Mouse (Mus musculus) heart, adult 9 months (tissue): ENCODE data around the gene Msx2.

Experiments
- DNase-seq, 2 experiments: peaks; one replicate each; pipeline ENCODE4 v3.0.0; 2022; ENCODE audit warnings: low spot score in 2 of 2

The Msx2 gene

DNA sequence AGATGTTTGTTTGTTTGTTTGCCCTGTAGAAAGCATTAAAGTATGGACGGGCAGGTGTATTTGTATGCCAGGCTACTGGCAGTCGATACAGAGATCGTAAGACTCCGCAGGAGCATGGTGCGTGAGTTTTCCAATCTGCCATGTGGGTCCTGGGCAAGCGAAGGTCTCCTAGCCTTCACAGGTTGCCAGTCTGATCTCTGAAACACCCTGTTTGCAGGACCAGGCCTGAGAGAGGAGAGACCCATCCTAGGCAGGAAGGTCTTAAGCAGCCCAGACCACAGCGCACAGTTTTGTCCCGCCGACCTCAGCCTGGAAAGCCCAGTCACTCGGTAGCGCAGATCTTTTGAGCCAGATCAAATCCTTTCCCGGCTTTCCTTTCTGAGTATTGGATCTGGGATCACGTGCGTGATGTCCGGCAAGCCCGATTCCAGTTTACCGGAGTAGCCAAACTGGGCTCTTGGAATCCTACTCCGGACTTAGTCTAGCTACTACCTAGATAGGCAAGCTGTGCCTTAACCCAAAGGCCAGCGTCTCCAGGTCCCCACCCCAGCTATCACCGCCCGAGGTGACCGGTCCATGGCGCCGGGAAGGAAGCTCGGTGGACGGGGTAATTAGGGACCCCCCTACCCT, 7.6 kb downstream of the Msx2 start:
- no peak for DNase-seq

DNA sequence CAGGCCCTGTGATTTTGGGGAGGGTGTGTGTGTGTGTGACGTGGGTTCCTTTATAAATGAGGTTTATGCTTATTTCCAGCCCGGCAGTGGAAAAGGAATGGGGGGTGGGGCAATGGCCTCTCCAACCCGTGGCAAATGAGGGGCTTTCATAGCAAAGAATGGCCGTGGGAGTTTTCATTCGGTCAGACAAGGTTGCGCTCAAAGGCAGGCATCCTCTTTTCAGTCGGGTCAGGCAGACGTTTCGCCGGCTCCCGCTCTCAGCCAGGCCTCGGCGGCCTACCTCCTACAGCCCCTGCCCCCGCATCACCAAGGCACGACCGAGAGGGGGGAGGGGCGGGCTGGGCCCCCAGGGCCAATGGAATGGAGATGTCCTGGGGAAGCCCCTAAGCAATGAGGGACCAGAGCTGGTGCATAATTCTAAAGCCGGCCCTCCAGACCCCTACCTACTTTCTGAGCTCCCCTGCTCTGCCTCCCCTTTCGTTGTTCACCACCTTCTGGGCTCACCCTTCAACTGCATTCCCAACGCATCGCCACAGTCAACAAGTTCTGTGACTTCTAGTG, 8.4 kb downstream of the Msx2 start:
- DNase-seq: no peak

DNA sequence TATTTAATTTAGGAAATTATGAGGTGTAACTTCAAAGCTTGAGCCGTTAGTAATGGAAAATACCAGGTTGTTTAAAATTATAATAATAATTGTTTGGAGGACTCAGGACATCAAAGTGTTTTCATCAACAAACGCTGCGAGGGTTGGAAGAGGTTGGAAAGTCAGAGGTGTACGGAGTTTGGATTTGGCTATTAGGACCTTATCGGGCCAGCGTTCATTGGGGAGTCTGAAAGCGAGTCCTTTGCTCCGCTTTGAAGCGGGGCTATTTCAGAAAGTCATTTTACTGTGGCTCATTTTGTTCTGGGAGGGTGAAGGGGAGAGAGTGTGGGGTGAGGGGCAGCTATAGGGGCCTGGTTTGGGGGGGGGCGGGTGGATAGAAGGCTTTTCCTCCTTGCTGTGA, 8.9 kb downstream of the Msx2 start:
- no peak for DNase-seq

DNA sequence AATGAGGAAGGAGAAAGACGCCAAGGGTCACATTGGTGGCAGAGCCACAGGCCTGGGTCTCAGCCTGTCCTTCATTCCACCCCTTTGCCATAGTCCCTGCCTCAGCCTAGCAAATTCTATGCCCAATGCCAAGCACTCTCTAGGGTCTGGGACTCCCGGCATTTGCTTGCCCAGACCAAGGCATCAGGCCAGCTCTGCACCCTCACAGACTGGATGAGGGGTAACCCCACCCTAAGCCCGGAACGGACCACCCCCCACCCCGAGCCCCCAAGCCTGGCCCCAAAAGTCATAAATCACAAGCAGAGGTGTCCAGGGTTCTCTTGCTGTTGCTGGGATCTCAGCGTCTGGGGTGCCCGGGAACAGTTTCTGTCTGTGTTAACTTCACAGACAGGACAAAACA, 9.8 kb downstream of the Msx2 start:
- DNase-seq: no peak

DNA sequence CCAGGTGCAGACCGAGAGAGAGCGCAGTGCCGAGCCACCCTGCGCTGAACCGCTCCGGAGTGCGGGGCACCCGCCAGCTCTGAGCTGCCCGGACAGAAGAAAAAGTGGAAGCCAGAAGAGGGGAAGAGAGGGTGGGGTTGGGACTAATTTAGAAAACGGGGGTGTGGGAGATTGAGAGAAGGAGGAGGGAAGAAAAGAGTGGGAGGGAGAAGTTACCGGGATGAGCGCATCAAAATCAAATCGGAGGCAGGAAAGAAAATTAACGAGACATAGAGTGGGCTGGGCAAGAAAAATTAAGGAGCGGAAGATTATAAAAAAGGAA, 10.3 kb downstream of the Msx2 start:
- DNase-seq: no peak

DNA sequence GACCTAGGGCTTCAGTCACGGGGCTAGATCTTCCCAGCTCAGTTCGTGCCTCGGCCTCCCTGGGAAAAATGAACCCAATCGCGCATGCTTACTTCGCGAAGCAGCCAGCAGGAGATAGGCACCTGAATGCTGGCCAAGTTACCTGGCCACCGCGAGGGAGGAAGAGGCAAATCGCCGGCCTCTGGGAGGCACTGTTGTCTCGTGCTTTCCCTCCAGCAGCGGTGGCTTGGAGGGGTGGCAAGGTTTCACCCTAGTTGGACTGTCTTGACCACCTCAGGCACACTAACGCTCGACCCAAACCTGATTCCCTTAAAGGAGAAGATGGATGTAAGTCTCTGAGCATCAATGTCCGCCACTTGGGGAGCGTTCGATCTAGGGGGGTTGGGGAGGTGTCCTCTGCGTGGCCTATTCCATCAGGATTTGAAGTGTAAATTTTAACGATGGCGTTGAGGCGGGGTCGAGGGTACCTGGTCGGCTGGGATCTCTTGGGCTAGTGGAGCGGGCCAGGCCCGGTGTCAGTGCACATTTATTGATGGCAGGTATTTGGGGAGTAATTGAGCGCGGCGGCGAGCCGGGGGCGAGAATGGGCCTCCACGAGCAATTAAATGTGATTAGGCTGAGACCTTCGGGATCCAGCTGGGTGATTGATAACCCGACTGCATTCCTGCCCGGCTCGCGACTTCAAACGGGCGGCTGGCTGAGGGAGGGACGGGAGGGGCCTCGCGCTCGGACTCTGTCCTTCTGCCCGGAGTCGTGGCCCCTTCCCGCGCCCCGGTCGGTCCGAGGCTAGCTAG, 10.8 kb downstream of the Msx2 start:
- DNase-seq: no peak

DNA sequence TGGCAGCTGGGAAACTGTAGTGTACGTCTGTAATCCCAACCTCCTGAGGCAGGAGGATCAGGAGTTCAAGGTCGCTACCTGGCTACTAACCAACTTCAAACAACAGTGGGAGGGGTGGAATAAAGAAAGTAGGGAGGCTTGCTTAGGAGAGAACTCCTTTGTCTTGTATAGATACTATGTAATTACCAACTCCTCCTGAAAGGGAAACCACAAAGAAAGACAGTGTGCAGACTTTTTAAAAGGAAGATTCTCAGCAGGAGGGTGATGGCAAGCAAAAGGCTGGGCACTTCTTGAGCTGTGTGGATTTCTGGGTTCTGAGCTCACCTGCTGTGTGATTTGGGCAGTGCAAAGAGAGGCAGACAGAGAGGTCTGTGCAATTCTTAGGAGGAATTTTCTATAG, 11.5 kb downstream of the Msx2 start:
- no peak for DNase-seq

DNA sequence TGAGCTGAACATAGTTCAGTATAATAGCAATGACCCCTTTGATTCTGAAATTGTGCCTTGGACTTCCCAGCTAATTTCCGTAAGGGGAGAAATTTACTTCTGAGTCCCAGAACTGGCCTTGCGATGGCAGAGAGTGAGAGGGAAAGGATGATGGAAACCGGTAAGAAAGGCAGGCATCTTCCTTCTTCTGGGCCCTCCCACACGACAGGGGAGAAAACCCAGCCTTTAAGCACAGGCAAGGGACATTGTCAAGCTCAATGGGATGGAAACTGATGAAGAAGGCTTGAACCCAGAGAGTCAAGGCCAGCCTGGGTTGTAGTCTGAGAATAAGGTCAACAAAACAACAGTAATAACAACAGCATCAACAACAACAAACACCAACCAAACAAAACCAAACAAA, 14.1 kb downstream of the Msx2 start:
- no peak for DNase-seq

DNA sequence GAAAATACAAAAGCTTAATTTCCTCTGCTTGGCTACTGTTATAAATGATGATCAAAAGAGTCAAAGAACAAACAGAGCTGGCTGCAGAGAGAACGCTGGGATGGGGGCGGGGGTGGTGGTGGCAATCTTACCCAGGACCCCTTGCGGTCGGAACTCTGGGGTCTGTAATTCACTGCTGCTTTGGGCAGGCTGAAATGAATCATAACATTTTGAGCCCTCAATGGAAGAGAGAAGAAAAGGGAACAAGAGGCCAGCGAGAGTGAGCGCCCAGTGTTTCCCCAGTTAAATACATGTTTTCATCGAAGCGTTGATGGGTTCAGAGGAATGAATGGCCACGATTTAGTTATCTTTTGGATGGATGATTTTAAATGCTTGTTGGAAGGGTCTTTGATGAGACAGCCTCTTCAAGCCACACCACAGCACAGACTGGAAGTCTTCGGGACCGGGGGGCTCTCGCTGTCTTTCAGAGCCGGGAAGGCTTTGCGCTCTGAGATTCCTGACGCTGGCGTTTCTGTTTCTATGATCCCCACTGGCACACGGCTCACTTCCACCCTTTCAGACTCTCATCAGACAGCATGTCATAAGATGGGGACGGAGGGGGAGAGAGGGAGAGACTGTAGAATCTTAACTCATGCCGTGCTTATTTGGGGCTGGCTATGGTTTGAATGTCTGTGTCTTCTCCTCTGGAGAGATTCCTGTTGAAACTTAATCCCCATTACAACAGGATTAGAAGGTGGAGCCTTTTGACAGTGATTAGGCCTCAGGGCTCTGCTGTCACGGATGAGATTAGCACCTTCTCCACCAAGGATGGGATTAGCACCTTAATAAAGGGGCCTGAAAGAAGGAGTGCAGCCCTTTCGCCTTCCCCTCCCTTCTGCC, 17.8 kb downstream of the Msx2 start:
- DNase-seq: no peak

DNA sequence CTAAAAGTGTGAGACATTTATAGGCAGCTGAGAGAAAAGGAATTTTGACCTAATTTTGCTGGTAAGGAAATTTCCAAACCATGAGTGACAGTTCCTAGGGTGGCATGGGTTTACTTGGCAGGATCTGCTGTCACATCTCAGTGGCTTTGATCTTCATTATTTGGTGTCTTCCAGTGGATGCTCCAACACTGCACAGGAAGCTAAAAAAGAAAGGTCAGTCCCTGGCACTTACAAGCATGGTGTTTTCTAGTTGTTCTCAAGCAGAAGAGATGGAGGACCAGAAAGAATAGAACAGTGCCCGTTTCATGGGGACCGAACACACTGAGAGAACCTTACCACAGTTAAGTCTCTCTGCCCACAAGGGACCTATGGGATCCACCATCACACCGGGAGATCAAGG, 18.9 kb downstream of the Msx2 start:
- no peak for DNase-seq

DNA sequence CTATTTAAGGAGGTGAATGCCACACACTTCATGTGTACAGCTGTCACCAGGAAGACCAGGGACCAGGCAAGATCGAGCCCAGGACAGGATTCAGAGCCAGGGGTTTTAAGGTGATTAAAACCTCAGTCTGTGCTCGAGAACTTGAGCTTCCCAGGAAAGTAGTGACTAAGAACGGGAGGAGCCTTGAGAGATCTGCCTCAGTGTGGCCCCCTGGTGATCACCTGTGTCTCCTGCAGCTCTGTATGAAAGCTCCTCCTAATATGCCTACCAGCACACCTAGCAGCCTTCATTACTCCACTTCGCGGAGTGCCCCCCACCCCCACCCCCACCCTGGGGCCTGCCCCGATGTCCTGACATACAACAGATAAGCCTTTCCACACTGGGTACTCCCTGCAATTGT, 25.3 kb downstream of the Msx2 start:
- no peak for DNase-seq

DNA sequence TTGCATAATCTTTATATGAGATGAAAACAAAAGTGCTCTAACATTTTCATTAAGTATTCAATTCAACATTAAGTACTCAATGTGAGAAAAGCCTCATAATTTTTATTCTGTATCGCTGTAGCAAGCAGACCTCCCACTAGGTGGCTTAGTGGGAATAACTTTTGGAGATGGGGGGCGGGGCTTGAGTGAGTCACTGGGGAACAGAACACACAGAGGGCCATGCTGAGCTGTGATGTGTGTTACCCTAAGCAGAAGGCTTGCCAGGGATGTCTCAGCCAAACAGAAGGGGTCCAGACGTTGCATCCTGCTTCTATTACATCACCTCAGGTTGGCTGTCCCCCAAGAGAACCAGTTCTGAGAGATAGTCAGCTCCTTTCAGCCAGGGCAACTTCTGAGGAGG, 29.3 kb downstream of the Msx2 start:
- DNase-seq: peak; percentile 11

DNA sequence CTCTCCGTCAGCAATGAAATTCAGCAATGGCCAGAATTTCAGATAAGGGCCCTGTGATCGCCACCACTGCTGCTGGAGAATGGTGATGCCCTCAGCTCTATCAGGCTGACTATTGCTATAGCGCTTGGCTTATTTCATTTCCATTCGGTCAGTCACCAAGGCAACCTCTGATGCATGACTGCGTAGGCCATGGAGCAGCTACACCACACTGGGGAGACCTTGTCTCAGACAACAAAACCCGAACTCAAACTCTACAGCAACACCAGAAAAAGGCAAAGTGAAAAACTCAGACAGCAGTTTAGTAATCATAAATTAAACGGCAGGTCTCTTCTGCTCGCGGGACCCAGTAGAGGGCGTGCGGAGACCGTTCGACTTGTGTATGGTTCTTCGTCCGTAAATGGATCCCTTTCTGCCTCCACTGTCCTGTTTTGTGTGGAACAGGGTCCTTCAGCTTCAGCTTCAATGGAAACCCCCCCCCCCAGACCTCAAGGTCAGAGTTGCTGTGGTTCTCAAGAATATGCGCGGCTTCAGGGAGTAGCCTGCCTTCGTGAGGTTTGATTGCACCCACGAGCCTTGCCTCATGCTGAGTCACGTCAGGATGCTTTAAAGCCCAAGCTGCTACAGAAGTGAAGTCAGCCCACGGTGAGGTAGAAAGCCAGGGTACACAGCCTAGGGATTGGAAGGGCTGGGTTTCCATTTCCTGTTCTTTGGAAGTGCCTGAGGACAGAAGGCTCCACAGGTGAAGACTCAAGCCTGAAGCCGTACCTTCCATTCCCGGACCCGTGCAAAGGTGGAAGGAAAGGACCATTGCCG, 30.5 kb downstream of the Msx2 start:
- DNase-seq: no peak

DNA sequence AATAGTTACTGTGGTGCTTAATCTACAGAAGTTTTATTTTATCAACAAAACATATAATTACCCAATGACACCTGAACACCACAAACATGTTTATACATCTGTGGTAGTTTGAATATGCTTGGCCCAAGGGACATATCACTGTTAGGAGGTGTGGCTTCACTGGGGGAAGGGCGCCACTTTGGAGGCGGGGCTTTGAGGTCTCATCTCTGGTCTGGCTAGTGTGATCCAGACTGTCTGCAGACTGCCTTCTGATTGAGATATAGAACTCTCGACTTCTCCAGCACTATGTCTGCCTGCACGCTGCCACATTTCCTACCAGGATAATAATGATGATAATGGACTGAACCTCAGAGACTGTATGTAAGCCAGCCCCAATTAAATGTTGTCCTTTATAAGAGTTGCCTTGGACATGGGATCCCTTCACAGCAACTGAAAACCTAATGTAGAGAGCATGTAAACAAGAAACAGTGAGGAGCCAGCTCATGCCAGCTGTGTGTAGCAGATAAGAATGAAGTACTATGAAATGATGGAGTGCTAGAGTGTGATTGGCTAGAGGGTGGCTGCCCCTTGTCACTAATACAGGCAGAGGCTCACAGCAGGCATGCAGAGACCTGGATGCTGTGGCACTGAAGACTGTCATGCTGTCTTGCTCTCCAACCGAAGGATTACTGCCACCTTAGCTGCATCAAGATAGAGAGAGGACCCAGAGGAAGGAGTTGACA, 31.4 kb downstream of the Msx2 start:
- no peak for DNase-seq

DNA sequence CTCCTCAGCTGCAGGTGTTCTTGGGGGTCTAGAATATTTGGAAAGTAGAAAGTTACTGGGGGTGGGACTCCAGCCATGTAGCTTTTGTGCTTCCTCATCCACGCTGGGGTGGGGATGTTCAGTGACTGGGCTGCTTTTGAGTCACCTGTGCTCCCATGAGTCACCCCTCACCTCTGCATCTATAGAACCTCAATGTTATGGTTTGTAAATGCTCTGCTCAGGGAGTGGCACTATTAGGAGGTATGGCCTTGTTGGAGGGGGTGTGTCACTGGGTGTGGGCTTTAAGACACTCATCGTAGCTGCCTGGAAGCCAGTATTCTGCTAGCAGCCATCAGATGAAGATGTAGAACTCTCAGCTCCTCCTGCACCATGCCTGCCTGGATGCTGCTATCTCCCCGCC, 32.9 kb downstream of the Msx2 start:
- DNase-seq: no peak

DNA sequence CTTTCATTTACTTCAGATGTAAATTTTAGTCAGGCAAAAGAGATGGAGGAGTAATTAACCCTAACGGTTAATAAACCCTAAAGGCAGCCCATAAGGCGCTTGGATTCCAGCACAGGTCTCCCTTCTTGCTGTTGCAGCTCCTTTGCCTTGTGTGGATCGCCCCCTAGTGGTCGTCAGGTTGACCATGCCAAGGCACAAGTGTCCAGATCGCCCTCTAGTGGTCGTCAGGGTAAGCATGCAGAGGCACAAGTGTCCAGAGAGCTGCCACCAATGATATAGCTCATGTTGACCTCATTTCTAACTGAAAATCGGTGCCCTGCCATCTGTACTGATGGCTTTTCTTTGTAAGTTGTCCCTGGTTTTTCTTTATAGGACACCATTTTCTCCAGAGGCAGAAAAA, 46.4 kb downstream of the Msx2 start:
- peak; percentile 19 to 68 for DNase-seq

DNA sequence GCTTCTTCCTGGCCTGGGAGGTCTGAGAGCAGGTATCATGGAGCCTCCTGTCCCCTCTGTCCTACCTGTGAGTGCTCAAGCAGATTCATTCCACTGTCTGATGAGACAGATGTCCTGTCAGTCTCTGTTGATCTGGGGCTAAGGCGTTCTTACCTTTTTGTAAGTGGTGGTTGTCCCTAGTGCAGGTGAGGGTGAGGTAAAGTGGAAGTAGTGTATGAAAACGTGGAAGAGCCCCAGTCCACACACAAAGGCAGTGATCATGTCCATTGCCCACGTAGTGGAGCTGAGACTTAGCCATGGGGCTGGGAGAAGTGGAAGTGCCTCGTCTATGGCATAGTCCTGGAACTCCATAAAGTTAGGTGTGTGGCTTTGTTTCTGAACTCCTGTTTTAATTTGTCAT, 51.7 kb downstream of the Msx2 start:
- DNase-seq: no peak

DNA sequence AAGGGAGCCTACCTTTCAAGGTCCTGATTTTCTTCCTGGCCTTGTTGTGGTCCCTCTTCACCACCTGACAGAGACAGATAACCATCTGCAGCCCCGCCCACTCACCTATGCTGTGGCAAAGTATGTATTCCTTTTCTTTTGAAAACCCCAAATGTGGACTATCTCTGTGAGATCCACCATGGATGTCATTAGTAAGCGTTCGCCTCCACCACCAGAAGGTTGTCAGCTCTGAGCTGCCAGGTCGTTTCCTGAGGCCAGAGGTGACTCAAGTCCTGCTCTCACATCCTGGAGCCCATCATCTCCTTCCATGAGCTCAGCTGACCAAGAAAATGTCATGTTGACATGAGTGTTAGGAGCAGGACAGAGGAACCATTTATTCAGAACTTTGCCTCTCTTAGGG, 52.1 kb downstream of the Msx2 start:
- DNase-seq: no peak

DNA sequence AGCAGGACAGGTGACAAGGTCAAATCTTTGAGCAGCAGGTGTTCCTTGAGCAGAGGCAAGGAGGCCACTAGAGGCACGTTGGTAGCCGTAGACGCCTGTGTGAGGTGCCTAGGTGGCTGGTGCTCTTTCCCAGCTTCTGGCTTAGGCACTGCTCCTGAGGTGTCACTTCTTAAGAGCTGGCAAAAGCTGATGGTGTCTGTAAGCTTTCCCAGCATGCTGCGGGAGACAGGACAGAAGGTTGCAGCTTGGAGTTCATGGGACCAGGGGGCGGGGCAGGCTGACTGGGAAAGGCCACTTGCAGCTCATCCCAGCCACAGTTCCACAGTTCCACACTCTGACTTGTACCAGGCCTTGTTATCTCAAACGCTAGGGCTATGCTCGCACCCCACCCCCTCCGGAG, 53.2 kb downstream of the Msx2 start:
- DNase-seq: no peak

DNA sequence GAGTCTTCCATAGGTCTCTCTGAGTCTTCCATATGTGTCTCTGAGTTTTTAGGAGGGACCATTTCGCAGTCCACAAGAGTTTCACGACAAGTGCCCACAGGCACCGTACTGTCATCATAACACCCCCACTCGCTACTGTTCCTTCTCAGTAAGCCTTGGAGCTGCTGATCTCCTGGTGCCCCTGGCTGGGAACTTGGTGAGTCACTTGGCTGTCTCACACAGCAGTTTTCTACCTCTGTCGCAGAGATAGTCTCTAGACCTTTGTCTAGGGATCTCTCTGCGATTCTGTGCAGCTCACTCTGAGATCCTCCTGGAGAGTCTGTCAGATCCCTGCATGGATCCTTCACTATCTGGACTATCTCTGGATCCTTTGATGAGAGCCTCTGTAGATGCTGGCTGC, 55.2 kb downstream of the Msx2 start:
- DNase-seq: no peak
